Mouse (Mus musculus) lung, adult 2 months (tissue): ENCODE results near the gene Il11ra1.

Source experiments
- CTCF ChIP-seq: fragments of 200-500 bp; IDR thresholded peaks from 2 replicates; pipeline ENCODE4 v1.5.1; 2011; ENCODE audit warnings: mild to moderate bottlenecking, low read length, control low read depth; ENCODE audit not compliant: insufficient read depth
- POLR2A ChIP-seq: fragments of 200-500 bp; IDR thresholded peaks from 2 replicates; pipeline ENCODE4 v1.6.1; 2011; ENCODE audit warnings: low read depth, mild to moderate bottlenecking, control low read depth, low read length, borderline replicate concordance; ENCODE audit errors: extremely low read depth

DNA sequence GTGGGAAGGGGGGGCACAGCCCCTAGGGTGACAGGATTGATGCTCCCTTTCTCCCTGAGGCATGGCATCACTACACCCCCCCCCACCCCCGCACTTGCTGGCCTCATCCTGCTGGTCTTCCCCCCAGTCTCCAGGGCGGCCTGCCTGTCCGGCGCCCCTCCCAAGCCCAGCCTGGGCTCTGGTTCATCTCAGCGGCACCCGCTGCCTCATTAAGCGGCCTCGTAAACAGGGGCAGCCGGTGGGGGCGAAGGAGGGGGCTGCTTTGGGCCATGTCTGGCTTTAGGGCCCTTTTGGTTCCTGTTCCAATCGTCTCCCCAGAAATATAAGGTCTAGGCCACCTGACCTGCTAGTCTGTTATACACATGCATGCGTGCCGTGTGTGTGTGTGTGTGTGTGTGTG is 40.2 kb upstream of the Il11ra1 start:
- TF ChIP-seq POLR2A = no peak
- TF ChIP-seq CTCF = no peak
